Mouse (Mus musculus) inflammation-experienced regulatory T-cells, adult 16 weeks (primary cell): ENCODE measurements around the gene Dzip1l. TPM values are rescaled to one million over a fixed set of nuclear protein-coding genes. Genes with fewer than 3 reads are reported as not detected.

Experiments
- polyA plus RNA-seq: library from polyadenylated mRNA; unstranded; fragments of 100-300 nt; shearing (Covaris generic); gene quantifications from one replicate; pipeline ENCODE4 v1.2.1, GENCODE M21; 2017

Gene Dzip1l
- polyA plus RNA-seq = not detected

GRCm38 (mm10) chr9:99629281-99630011, at the start of gene Dzip1l:
Dzip1l (plus strand) TSS chr9:99629496.

GRCm38 (mm10) chr9:99612202-99612601, 17.1 kb upstream of the Dzip1l start, which contains the start of gene A4gnt:
A4gnt (plus strand) TSS chr9:99612502.

GRCm38 (mm10) chr9:99717134-99717533, 87.8 kb downstream of the Dzip1l start, which contains the start of gene Cldn18:
Cldn18 (minus strand) TSS chr9:99717267.

Other genes starting within 250 kb of the Dzip1l start
- gene Mras, start 192.1 kb upstream of the Dzip1l start, polyA plus RNA-seq = 0.06 TPM
- gene Nme9, start 178.0 kb upstream of the Dzip1l start, polyA plus RNA-seq = not detected
- 38.5 TPM for gene Armc8, start 60.6 kb upstream of the Dzip1l start, polyA plus RNA-seq
- gene Dbr1, start 53.7 kb upstream of the Dzip1l start, polyA plus RNA-seq = 30.4 TPM
- not detected for gene A4gnt, start 17.0 kb upstream of the Dzip1l start, polyA plus RNA-seq
- gene Cldn18, start 87.8 kb downstream of the Dzip1l start, polyA plus RNA-seq = not detected
- not detected for gene Sox14, start 246.7 kb downstream of the Dzip1l start, polyA plus RNA-seq